Mouse (Mus musculus) heart, adult 2 months (tissue): Measurements from ENCODE around the gene C530008M17Rik.

Source experiments
- CTCF ChIP-seq: fragments of 200-600 bp; IDR thresholded peaks from 2 replicates; pipeline ENCODE4 v1.8.1; 2022; ENCODE audit warnings: antibody characterized with exemption, mild to moderate bottlenecking, moderate library complexity
- EP300 ChIP-seq: fragments of 200-500 bp; IDR thresholded peaks from 2 replicates; pipeline ENCODE4 v1.6.1; 2011; ENCODE audit warnings: low read depth, low read length, control low read depth; ENCODE audit not compliant: insufficient read depth
- POLR2A ChIP-seq: fragments of 200-500 bp; IDR thresholded peaks from 2 replicates; pipeline ENCODE4 v1.6.1; 2011; ENCODE audit warnings: mild to moderate bottlenecking, low read depth, low read length, control low read depth; ENCODE audit not compliant: insufficient read depth

DNA sequence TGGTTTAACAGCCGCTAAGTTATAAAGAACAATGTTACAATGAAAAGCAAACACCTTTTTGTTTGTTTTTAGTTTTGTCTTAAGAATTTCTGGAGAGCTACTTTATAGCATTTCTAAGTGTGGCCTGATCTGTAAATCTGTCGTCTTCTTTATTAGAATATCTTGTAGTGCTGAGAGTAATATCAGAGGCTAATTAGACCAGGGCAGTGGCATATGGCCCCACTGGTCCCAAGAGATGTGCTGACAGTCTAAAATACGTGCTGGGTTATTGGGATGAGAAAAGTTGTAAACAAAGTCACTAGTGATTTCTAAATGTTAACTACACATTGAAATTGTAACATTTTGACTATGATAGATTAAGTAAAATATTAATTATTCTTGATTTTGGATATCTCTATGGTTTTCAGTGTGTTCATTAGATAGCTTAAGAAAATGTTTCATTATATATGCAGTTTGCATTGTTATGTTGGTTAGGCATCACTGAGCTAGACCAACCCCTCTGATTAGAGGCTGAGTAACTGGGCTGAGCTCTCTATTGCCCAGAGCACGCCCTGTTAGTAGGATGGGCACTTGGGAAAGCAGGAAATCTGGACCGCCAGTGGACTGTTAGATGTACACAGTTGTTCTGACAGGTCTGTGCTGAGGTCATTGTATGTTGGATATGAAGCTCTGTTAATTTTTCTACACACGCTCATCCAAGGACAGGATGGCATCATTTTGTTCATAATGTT lies 9.9 kb downstream of the C530008M17Rik start:
- TF ChIP-seq EP300 (no peak), POLR2A (no peak), CTCF (no peak)
